Mouse (Mus musculus): ENCODE data around the gene Tmem30c. TPM values are rescaled to one million over a fixed set of nuclear protein-coding genes. Genes with fewer than 3 reads are reported as not detected.

Tmem30c gene
- polyA plus RNA-seq, 1 experiment from 2014 or later, result not detected

- no peak for ATAC-seq (ENCODE audit: low FRiP score)
- Histone ChIP-seq H3K36me3 (no peaks in the 10 kb centered on the region), H3K4me1 (no peaks in the 10 kb centered on the region), H3K27ac (no peak overlapping the region), H3K4me2 (replicated peaks) (no peak overlapping the region), H3K9ac (no peak overlapping the region), H3K4me3 (no peak overlapping the region), H3K9me3 (replicated peaks) (no peaks in the 10 kb centered on the region), H3K27me3 (no peaks in the 10 kb centered on the region)
- 73% methylated on average over 8 of the region's 8 CpGs for WGBS
These were observed 11.2 kb downstream of the Tmem30c start for GRCm38 (mm10) chr16:57281417-57281816.

DNA sequence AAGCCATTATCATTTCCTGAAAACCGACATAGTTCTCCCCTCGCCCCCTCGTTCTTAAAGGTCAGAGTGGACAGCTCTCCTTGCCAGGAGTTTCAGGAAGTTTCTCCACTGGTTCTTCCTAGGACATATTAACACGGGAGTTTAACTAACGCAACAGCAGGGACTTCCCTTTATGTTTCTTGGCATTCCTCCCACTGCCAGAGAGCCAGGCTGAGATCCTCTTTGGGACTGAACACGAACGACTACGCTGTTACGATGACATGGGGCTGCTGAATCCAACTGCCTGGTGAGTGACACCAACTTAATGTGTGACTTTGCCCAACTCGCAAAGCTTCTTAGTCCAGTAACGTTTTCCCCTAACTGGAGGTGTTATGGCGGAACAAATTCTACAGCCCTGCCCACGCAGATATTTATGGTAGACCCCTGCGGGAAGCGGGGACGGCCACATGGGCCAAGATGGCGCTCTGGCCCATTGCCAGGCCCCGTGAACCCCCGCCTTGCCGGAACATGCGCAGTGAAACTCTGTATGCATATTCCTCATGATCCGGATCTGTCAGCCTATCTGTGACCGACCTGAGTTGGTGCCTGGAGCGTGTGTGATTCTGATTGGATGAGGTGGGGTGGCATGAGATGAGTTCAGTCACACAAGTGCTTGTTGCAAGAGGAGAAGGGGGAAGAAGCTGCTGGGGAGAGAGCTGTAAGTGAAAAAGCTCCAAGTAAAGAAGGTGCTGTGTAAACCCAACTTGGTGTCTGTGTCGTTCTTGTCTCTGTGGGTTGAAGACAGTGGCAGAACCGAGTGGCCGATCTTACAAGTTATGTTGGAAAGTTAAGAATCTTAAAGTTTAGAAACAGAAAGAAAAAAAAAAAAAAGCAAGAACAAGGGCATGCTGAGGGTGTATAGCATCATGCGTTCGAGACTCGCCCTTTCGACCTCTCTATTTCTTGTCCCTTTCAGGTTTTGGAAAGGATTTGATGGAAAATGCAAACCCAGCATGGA lies 12.1 kb downstream of the Tmem30c start:
- no peaks in the 10 kb centered on the region for H3K27me3 ChIP-seq
- 91% methylated on average over 31 of the region's 31 CpGs for WGBS
- no peaks in the 10 kb centered on the region for H3K4me1 ChIP-seq
- H3K9ac ChIP-seq, result no peak overlapping the region
- no peaks in the 10 kb centered on the region for H3K36me3 ChIP-seq
- no peak overlapping the region for H3K4me3 ChIP-seq
- no peaks in the 10 kb centered on the region for H3K9me3 ChIP-seq (replicated peaks)
- no peak overlapping the region for H3K27ac ChIP-seq
- ATAC-seq (ENCODE audit: low FRiP score), result no peak
- no peak overlapping the region for H3K4me2 ChIP-seq (replicated peaks)

DNA sequence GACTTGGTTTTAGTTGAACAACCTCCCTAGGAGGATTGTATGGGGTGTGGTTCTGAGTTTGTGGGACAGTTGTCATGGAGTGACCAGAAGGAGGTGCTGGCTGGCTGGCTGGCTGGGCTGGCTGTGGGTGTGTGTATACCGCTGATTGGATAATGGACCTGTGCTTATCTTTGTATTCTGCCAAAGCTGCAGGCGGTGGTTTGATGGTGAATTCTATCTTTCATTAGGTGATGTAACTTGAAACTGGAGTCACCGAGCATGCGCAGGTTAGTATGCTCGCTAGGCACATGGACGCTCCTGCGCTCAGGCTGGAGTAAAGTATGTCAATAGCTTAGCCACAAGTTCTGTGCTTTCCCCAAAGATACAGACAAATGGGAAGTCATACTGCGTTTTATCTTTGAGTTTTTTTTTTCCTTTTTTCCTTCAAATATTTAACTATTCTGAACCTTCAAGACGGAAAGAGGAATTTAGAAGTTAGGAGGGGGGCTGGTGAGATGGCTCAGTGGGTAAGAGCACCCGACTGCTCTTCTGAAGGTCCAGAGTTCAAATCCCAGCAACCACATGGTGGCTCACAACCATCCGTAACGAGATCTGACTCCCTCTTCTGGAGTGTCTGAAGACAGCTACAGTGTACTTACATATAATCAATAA lies 13.6 kb downstream of the Tmem30c start:
- Histone ChIP-seq H3K9ac (no peak overlapping the region), H3K4me3 (no peak overlapping the region), H3K4me1 (no peaks in the 10 kb centered on the region), H3K27me3 (no peaks in the 10 kb centered on the region), H3K27ac (no peak overlapping the region), H3K9me3 (replicated peaks) (no peaks in the 10 kb centered on the region), H3K4me2 (replicated peaks) (no peak overlapping the region), H3K36me3 (no peaks in the 10 kb centered on the region)
- no peak for ATAC-seq (ENCODE audit: low FRiP score)
- WGBS, result 88% methylated on average over 10 of the region's 12 CpGs

DNA sequence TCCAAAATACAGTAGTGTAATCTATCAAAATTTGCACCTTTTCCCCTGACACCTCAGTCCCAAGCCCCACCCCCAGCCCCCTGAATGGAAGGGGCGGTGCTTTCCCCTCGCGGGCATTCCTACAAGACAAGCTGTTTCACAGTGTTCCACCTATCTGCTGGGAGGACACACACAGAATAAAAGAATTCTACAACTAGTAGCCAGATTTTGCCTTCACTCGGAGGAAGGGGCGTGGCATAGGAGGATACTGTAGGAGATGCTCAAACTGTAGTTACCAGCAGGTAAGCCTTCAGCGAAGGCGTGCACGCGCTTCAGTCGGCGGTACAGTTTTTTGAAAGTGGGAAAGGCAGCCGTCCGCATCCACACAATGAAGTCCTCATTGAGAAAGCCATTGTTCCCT lies 22.9 kb downstream of the Tmem30c start:
- H3K4me3 ChIP-seq, result no peak overlapping the region
- no peaks in the 10 kb centered on the region for H3K36me3 ChIP-seq
- no peak overlapping the region for H3K27ac ChIP-seq
- H3K27me3 ChIP-seq, result no peaks in the 10 kb centered on the region
- WGBS, result 90% methylated on average over 13 of the region's 13 CpGs
- no peak overlapping the region for H3K9ac ChIP-seq
- H3K9me3 ChIP-seq (replicated peaks), result no peaks in the 10 kb centered on the region
- ATAC-seq (ENCODE audit: low FRiP score), result no peak
- H3K4me2 ChIP-seq (replicated peaks), result no peak overlapping the region
- H3K4me1 ChIP-seq, result no peaks in the 10 kb centered on the region

DNA sequence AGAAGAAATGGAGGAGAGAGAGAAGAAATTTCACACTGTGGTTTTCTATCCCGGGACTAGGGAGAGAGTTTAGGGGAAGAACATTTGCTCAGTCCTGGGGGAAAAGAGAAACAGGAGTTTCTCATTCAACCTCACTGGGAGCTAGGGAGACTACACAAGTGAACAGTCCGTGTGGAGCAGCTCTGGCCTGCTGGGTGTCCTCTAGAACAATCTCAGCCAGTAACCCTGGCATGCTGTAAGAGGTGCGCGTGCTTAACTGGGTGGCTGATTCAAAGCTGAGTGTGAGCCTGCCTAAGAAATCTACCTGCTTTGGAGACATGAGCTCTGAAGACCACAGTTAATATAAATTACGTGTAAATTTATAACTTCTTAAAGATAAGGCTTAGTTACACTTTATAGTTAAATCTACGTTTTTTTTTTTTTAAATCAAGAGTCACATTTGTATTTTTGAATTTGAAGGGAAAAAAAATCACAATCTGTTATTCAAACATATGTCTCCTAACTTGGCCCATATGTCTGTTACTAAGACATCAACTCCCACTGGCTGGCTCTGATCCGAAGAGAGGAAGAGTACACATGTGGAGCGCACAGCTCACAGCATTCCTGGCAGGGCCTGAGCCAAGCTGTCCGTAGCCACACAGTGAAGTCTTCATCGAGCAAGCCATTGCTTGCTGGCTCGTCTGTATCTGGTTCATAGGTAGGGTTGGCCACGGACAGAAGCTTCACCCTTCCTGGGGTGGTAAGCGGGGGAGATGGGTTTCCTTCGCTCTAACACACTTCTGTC lies 24.4 kb downstream of the Tmem30c start:
- ATAC-seq (ENCODE audit: low FRiP score), result no peak
- WGBS, result 85% methylated on average over 14 of the region's 14 CpGs
- Histone ChIP-seq H3K4me3 (no peak overlapping the region), H3K4me2 (replicated peaks) (no peak overlapping the region), H3K9ac (no peak overlapping the region), H3K4me1 (no peaks in the 10 kb centered on the region), H3K9me3 (replicated peaks) (no peaks in the 10 kb centered on the region), H3K27ac (no peak overlapping the region), H3K36me3 (no peaks in the 10 kb centered on the region), H3K27me3 (no peaks in the 10 kb centered on the region)

- Histone ChIP-seq H3K27ac (no peak overlapping the region), H3K9ac (no peak overlapping the region), H3K4me1 (no peaks in the 10 kb centered on the region), H3K36me3 (no peaks in the 10 kb centered on the region), H3K4me3 (no peak overlapping the region), H3K9me3 (replicated peaks) (no peaks in the 10 kb centered on the region), H3K27me3 (no peaks in the 10 kb centered on the region), H3K4me2 (replicated peaks) (no peak overlapping the region)
- 20% methylated on average over 1 of the region's 1 CpGs for WGBS
- ATAC-seq (ENCODE audit: low FRiP score), result no peak
These were observed 25.6 kb downstream of the Tmem30c start for GRCm38 (mm10) chr16:57267068-57267467.

- H3K9me3 ChIP-seq (replicated peaks), result no peaks in the 10 kb centered on the region
- no peak overlapping the region for H3K27ac ChIP-seq
- no peaks in the 10 kb centered on the region for H3K4me1 ChIP-seq
- H3K9ac ChIP-seq, result no peak overlapping the region
- 88% methylated on average over 10 of the region's 10 CpGs for WGBS
- no peak for ATAC-seq (ENCODE audit: low FRiP score)
- no peak overlapping the region for H3K4me3 ChIP-seq
- no peaks in the 10 kb centered on the region for H3K27me3 ChIP-seq
- no peaks in the 10 kb centered on the region for H3K36me3 ChIP-seq
- H3K4me2 ChIP-seq (replicated peaks), result no peak overlapping the region
These were observed 32.5 kb downstream of the Tmem30c start for GRCm38 (mm10) chr16:57260152-57260551.

GRCm38 (mm10) chr16:57259356-57260083 lies 33.1 kb downstream of the Tmem30c start:
- no peaks in the 10 kb centered on the region for H3K36me3 ChIP-seq
- no peak for ATAC-seq (ENCODE audit: low FRiP score)
- H3K4me2 ChIP-seq (replicated peaks), result no peak overlapping the region
- no peaks in the 10 kb centered on the region for H3K27me3 ChIP-seq
- H3K9me3 ChIP-seq (replicated peaks), result no peaks in the 10 kb centered on the region
- WGBS, result 90% methylated on average over 13 of the region's 13 CpGs
- no peaks in the 10 kb centered on the region for H3K4me1 ChIP-seq
- no peak overlapping the region for H3K9ac ChIP-seq
- H3K27ac ChIP-seq, result no peak overlapping the region
- no peak overlapping the region for H3K4me3 ChIP-seq

GRCm38 (mm10) chr16:57251589-57252421 lies 40.9 kb downstream of the Tmem30c start:
- no peak overlapping the region for H3K4me3 ChIP-seq
- H3K27ac ChIP-seq, result no peak overlapping the region
- ATAC-seq (ENCODE audit: low FRiP score), result no peak
- 51% methylated on average over 7 of the region's 7 CpGs for WGBS
- H3K9ac ChIP-seq, result no peak overlapping the region
- no peak overlapping the region for H3K4me2 ChIP-seq (replicated peaks)
- H3K9me3 ChIP-seq (replicated peaks), result no peaks in the 10 kb centered on the region
- H3K36me3 ChIP-seq, result no peaks in the 10 kb centered on the region
- H3K27me3 ChIP-seq, result no peaks in the 10 kb centered on the region
- H3K4me1 ChIP-seq, result no peaks in the 10 kb centered on the region

- ATAC-seq (ENCODE audit: low FRiP score), result no peak
- no peaks in the 10 kb centered on the region for H3K9me3 ChIP-seq (replicated peaks)
- H3K9ac ChIP-seq, result no peak overlapping the region
- H3K36me3 ChIP-seq, result no peaks in the 10 kb centered on the region
- no peak overlapping the region for H3K4me3 ChIP-seq
- H3K27ac ChIP-seq, result no peak overlapping the region
- 90% methylated on average over 4 of the region's 4 CpGs for WGBS
- H3K27me3 ChIP-seq, result no peaks in the 10 kb centered on the region
- H3K4me2 ChIP-seq (replicated peaks), result no peak overlapping the region
- no peaks in the 10 kb centered on the region for H3K4me1 ChIP-seq
These were observed 41.7 kb downstream of the Tmem30c start for GRCm38 (mm10) chr16:57250991-57251390.

GRCm38 (mm10) chr16:57247464-57247863 lies 45.2 kb downstream of the Tmem30c start:
- Histone ChIP-seq H3K4me3 (no peak overlapping the region), H3K9ac (no peak overlapping the region), H3K4me2 (replicated peaks) (no peak overlapping the region), H3K4me1 (no peaks in the 10 kb centered on the region), H3K9me3 (replicated peaks) (no peaks in the 10 kb centered on the region), H3K36me3 (no peaks in the 10 kb centered on the region), H3K27me3 (no peaks in the 10 kb centered on the region), H3K27ac (no peak overlapping the region)
- WGBS, result 90% methylated on average over 4 of the region's 4 CpGs
- ATAC-seq (ENCODE audit: low FRiP score), result no peak
